Mouse (Mus musculus): ENCODE measurements around the gene Elfn2. TPM values are rescaled to one million over a fixed set of nuclear protein-coding genes. Genes with fewer than 3 reads are reported as not detected.

Elfn2 gene
- polyA plus RNA-seq, 1 experiment: 0.35 TPM

GRCm38 (mm10) chr15:78686910-78687309, 31.7 kb downstream of the Elfn2 start:
- Histone ChIP-seq H3K36me3 (ENCODE audit: control insufficient read depth, insufficient read depth, low read length) (no peaks in the 10 kb centered on the region), H3K27me3 (ENCODE audit: control insufficient read depth, insufficient read depth, low read length) (no peaks in the 10 kb centered on the region), H3K4me3 (ENCODE audit: low read depth, low read length) (no peak overlapping the region), H3K27ac (ENCODE audit: insufficient read depth, low read depth, low read length) (no peak overlapping the region), H3K4me1 (ENCODE audit: control insufficient read depth, insufficient read depth, insufficient read length, low read length) (peaks cover 16% of the 10 kb centered on the region)
- TF ChIP-seq CTCF (IDR thresholded peaks at IDR 0.05; ENCODE audit: extremely low read depth, insufficient read length, insufficient replicate concordance, low read depth, low read length) (no peak), POLR2A (IDR thresholded peaks at IDR 0.05; ENCODE audit: low read depth, low read length) (no peak)
- 29% methylated on average over 7 of the region's 7 CpGs for WGBS

- TF ChIP-seq POLR2A (IDR thresholded peaks at IDR 0.05; ENCODE audit: low read depth, low read length) (no peak), CTCF (IDR thresholded peaks at IDR 0.05; ENCODE audit: extremely low read depth, insufficient read length, insufficient replicate concordance, low read depth, low read length) (no peak)
- Histone ChIP-seq H3K4me3 (ENCODE audit: low read depth, low read length) (no peak overlapping the region), H3K27ac (ENCODE audit: insufficient read depth, low read depth, low read length) (no peak overlapping the region), H3K36me3 (ENCODE audit: control insufficient read depth, insufficient read depth, low read length) (no peaks in the 10 kb centered on the region), H3K27me3 (ENCODE audit: control insufficient read depth, insufficient read depth, low read length) (no peaks in the 10 kb centered on the region), H3K4me1 (ENCODE audit: control insufficient read depth, insufficient read depth, insufficient read length, low read length) (peaks cover 16% of the 10 kb centered on the region)
- WGBS: 43% methylated on average over 9 of the region's 9 CpGs
Measured at GRCm38 (mm10) chr15:78684111-78684510, 34.5 kb downstream of the Elfn2 start.

GRCm38 (mm10) chr15:78683474-78683873, 35.1 kb downstream of the Elfn2 start:
- no peak overlapping the region for H3K4me3 ChIP-seq (ENCODE audit: low read depth, low read length)
- no peaks in the 10 kb centered on the region for H3K36me3 ChIP-seq (ENCODE audit: control insufficient read depth, insufficient read depth, low read length)
- TF ChIP-seq CTCF (IDR thresholded peaks at IDR 0.05; ENCODE audit: extremely low read depth, insufficient read length, insufficient replicate concordance, low read depth, low read length): no peak
- TF ChIP-seq POLR2A (IDR thresholded peaks at IDR 0.05; ENCODE audit: low read depth, low read length): no peak
- H3K4me1 ChIP-seq (ENCODE audit: control insufficient read depth, insufficient read depth, insufficient read length, low read length): peaks cover 16% of the 10 kb centered on the region
- H3K27ac ChIP-seq (ENCODE audit: insufficient read depth, low read depth, low read length): no peak overlapping the region
- no peaks in the 10 kb centered on the region for H3K27me3 ChIP-seq (ENCODE audit: control insufficient read depth, insufficient read depth, low read length)
- WGBS: 63% methylated on average over 8 of the region's 8 CpGs

- H3K36me3 ChIP-seq (ENCODE audit: control insufficient read depth, insufficient read depth, low read length): no peaks in the 10 kb centered on the region
- H3K4me3 ChIP-seq (ENCODE audit: low read depth, low read length): no peak overlapping the region
- no peak overlapping the region for H3K27ac ChIP-seq (ENCODE audit: insufficient read depth, low read depth, low read length)
- TF ChIP-seq POLR2A (IDR thresholded peaks at IDR 0.05; ENCODE audit: low read depth, low read length): no peak
- H3K27me3 ChIP-seq (ENCODE audit: control insufficient read depth, insufficient read depth, low read length): no peaks in the 10 kb centered on the region
- 75% methylated on average over 8 of the region's 8 CpGs for WGBS
- peaks cover 9% of the 10 kb centered on the region for H3K4me1 ChIP-seq (ENCODE audit: control insufficient read depth, insufficient read depth, insufficient read length, low read length)
Measured at GRCm38 (mm10) chr15:78681781-78682180, 36.8 kb downstream of the Elfn2 start.

GRCm38 (mm10) chr15:78681301-78681700, 37.3 kb downstream of the Elfn2 start:
- peaks cover 4% of the 10 kb centered on the region for H3K4me1 ChIP-seq (ENCODE audit: control insufficient read depth, insufficient read depth, insufficient read length, low read length)
- no peaks in the 10 kb centered on the region for H3K27me3 ChIP-seq (ENCODE audit: control insufficient read depth, insufficient read depth, low read length)
- TF ChIP-seq CTCF (IDR thresholded peaks at IDR 0.05; ENCODE audit: extremely low read depth, insufficient read length, insufficient replicate concordance, low read depth, low read length) (no peak), POLR2A (IDR thresholded peaks at IDR 0.05; ENCODE audit: low read depth, low read length) (no peak)
- 89% methylated on average over 8 of the region's 8 CpGs for WGBS
- H3K36me3 ChIP-seq (ENCODE audit: control insufficient read depth, insufficient read depth, low read length): no peaks in the 10 kb centered on the region
- H3K4me3 ChIP-seq (ENCODE audit: low read depth, low read length): no peak overlapping the region
- no peak overlapping the region for H3K27ac ChIP-seq (ENCODE audit: insufficient read depth, low read depth, low read length)

GRCm38 (mm10) chr15:78680291-78680690, 38.3 kb downstream of the Elfn2 start:
- Histone ChIP-seq H3K36me3 (ENCODE audit: control insufficient read depth, insufficient read depth, low read length) (no peaks in the 10 kb centered on the region), H3K27ac (ENCODE audit: insufficient read depth, low read depth, low read length) (no peak overlapping the region), H3K4me1 (ENCODE audit: control insufficient read depth, insufficient read depth, insufficient read length, low read length) (peaks cover 3% of the 10 kb centered on the region; the same call in 1 of the 2 replicates), H3K4me3 (ENCODE audit: low read depth, low read length) (no peak overlapping the region), H3K27me3 (ENCODE audit: control insufficient read depth, insufficient read depth, low read length) (no peaks in the 10 kb centered on the region)
- 87% methylated on average over 22 of the region's 22 CpGs for WGBS
- TF ChIP-seq CTCF (IDR thresholded peaks at IDR 0.05; ENCODE audit: extremely low read depth, insufficient read length, insufficient replicate concordance, low read depth, low read length) (no peak), POLR2A (IDR thresholded peaks at IDR 0.05; ENCODE audit: low read depth, low read length) (no peak)

GRCm38 (mm10) chr15:78677708-78678107, 40.9 kb downstream of the Elfn2 start:
- TF ChIP-seq CTCF (IDR thresholded peaks at IDR 0.05; ENCODE audit: extremely low read depth, insufficient read length, insufficient replicate concordance, low read depth, low read length): no peak
- TF ChIP-seq POLR2A (IDR thresholded peaks at IDR 0.05; ENCODE audit: low read depth, low read length): no peak
- Histone ChIP-seq H3K36me3 (ENCODE audit: control insufficient read depth, insufficient read depth, low read length) (no peaks in the 10 kb centered on the region), H3K27ac (ENCODE audit: insufficient read depth, low read depth, low read length) (no peak overlapping the region), H3K4me1 (ENCODE audit: control insufficient read depth, insufficient read depth, insufficient read length, low read length) (no peaks in the 10 kb centered on the region; the same call in 1 of the 2 replicates), H3K27me3 (ENCODE audit: control insufficient read depth, insufficient read depth, low read length) (peaks cover 1% of the 10 kb centered on the region; the same call in 1 of the 2 replicates), H3K4me3 (ENCODE audit: low read depth, low read length) (no peak overlapping the region)
- 56% methylated on average over 5 of the region's 5 CpGs for WGBS

- no peaks in the 10 kb centered on the region; the same call in 1 of the 2 replicates for H3K4me1 ChIP-seq (ENCODE audit: control insufficient read depth, insufficient read depth, insufficient read length, low read length)
- TF ChIP-seq CTCF (IDR thresholded peaks at IDR 0.05; ENCODE audit: extremely low read depth, insufficient read length, insufficient replicate concordance, low read depth, low read length) (no peak), POLR2A (IDR thresholded peaks at IDR 0.05; ENCODE audit: low read depth, low read length) (no peak)
- H3K4me3 ChIP-seq (ENCODE audit: low read depth, low read length): no peak overlapping the region
- peaks cover 8% of the 10 kb centered on the region for H3K27me3 ChIP-seq (ENCODE audit: control insufficient read depth, insufficient read depth, low read length)
- no peak overlapping the region for H3K27ac ChIP-seq (ENCODE audit: insufficient read depth, low read depth, low read length)
- no peaks in the 10 kb centered on the region for H3K36me3 ChIP-seq (ENCODE audit: control insufficient read depth, insufficient read depth, low read length)
- WGBS: 61% methylated on average over 9 of the region's 9 CpGs
Measured at GRCm38 (mm10) chr15:78677015-78677414, 41.6 kb downstream of the Elfn2 start.
